Mouse (Mus musculus) neural tube, embryonic 11.5 days (tissue): ENCODE measurements around the gene Npw. TPM values are rescaled to one million over a fixed set of nuclear protein-coding genes. Genes with fewer than 3 reads are reported as not detected.
A peak's percentile ranks its signal among the peaks of the same experiment; 100 is the strongest.
"Not testable (repeated sequence)": the region's sequence is repeated elsewhere in the genome, so short reads cannot be mapped to it uniquely, and the experiment has no call there.

ENCODE experiments used
- ATAC-seq: fragments of 200-750 bp; cut with Nextera tagmentation; 2 replicates; pipeline ENCODE4 v1.8.0; 2017; ENCODE audit warnings: moderate number of reproducible peaks, mild to moderate bottlenecking, moderate TSS enrichment, moderate library complexity; ENCODE audit not compliant: insufficient read depth, low FRiP score, low TSS enrichment
- DNase-seq: peaks from one replicate; pipeline ENCODE4 v3.0.0-alpha.2; 2015; ENCODE audit warnings: low spot score
- H3K27ac ChIP-seq: fragments of 300-500 bp; sonication (generic); 2 replicates; pipeline ENCODE4 v1.5.1; 2014; ENCODE audit warnings: low read depth, mild to moderate bottlenecking, low read length
- H3K27me3 ChIP-seq: fragments of 300-500 bp; sonication (generic); 2 replicates; pipeline ENCODE4 v1.6.1; 2014; ENCODE audit warnings: mild to moderate bottlenecking, low read length, mixed read lengths; ENCODE audit not compliant: control insufficient read depth, insufficient read depth
- H3K36me3 ChIP-seq: fragments of 300-500 bp; sonication (generic); 2 replicates; pipeline ENCODE4 v1.6.1; 2014; ENCODE audit warnings: mild to moderate bottlenecking, low read length, moderate library complexity, mixed read lengths; ENCODE audit not compliant: control insufficient read depth, insufficient read depth
- H3K4me1 ChIP-seq: fragments of 300-500 bp; sonication (generic); 2 replicates; pipeline ENCODE4 v1.6.1; 2014; ENCODE audit warnings: low read length, mixed read lengths; ENCODE audit not compliant: control insufficient read depth, insufficient read depth
- H3K4me2 ChIP-seq: fragments of 300-500 bp; sonication (generic); 2 replicates; pipeline ENCODE4 v1.6.1; 2014; ENCODE audit warnings: low read depth, mild to moderate bottlenecking, moderate library complexity
- H3K4me3 ChIP-seq: fragments of 300-500 bp; sonication (generic); 2 replicates; pipeline ENCODE4 v1.5.1; 2014; ENCODE audit warnings: low read depth, low read length
- H3K9ac ChIP-seq: fragments of 300-500 bp; sonication (generic); 2 replicates; pipeline ENCODE4 v1.6.1; 2014; ENCODE audit warnings: mild to moderate bottlenecking, low read length
- H3K9me3 ChIP-seq: fragments of 300-500 bp; sonication (generic); 2 replicates; pipeline ENCODE4 v1.6.1; 2016; ENCODE audit warnings: low read length; ENCODE audit not compliant: control insufficient read depth
- WGBS: fragments of 180-500 bp; shearing (Covaris S2); extraction: QIAGEN DNeasy Blood & Tissue Kit; methylation state at CpG from one replicate; pipeline ENCODE4 v1.1.7; 2014; 5-methylcytosine and 5-hydroxymethylcytosine counted together
- polyA plus RNA-seq: library from polyadenylated mRNA; unstranded; fragments of >200 nt; fragmentation: Nextera tagmentation; extraction: Ambion mirVana; gene quantifications from 2 replicates; pipeline ENCODE4 v1.2.1, GENCODE M21; 2014

Gene Npw
- polyA plus RNA-seq, 1 experiment from 2014 or later: not detected

DNA sequence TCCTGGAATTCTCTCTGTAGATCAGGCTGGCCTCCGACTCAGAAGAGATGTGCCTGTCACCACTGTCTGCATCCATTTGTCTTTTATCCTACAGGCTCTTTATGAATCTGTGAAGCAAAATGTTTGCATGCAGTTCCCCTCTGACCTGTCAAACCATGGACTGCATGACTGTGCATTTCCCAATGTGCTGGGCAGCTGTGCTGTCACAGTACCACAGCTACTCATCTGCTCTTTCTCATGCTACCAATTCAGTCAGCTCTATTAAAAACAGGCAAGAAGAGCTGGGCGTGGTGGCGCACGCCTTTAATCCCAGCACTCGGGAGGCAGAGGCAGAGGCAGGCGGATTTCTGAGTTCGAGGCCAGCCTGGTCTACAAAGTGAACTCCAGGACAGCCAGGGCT is 8.8 kb upstream of the Npw start:
- not testable (repeated sequence) for H3K36me3 ChIP-seq, H3K4me3 ChIP-seq, H3K27me3 ChIP-seq, H3K9ac ChIP-seq, H3K27ac ChIP-seq, DNase-seq, H3K9me3 ChIP-seq, ATAC-seq, H3K4me2 ChIP-seq
- WGBS: 73% methylated on average over 7 of the region's 7 CpGs
- peaks cover 22% of the 10 kb centered on the region for H3K4me1 ChIP-seq

DNA sequence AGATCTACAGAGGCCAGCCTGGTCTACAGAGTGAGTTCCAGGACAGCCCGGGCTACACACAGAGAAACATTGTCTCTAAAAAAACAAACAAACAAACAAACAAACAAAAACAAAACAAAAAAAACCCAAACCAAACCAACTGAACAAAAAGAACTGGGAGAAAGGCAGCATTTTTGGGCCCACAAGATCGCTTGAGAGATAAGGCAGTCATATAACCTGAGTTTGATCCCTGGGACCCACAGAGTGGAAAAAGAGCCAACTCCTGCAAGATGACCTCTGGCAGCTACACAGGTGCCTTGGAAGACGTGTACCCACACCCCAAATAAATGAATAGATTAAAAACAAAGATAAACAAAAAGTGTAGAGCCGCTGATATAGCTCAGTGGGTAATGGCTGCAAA is 3.3 kb downstream of the Npw start:
- Histone ChIP-seq H3K27ac (no peak overlapping the region), H3K27me3 (peaks cover 42% of the 10 kb centered on the region), H3K9me3 (no peaks in the 10 kb centered on the region), H3K9ac (no peak overlapping the region), H3K36me3 (no peaks in the 10 kb centered on the region), H3K4me3 (no peak overlapping the region), H3K4me2 (no peak overlapping the region), H3K4me1 (peaks cover 5% of the 10 kb centered on the region)
- DNase-seq (no peak), ATAC-seq (no peak)
- 79% methylated on average over 4 of the region's 4 CpGs for WGBS

DNA sequence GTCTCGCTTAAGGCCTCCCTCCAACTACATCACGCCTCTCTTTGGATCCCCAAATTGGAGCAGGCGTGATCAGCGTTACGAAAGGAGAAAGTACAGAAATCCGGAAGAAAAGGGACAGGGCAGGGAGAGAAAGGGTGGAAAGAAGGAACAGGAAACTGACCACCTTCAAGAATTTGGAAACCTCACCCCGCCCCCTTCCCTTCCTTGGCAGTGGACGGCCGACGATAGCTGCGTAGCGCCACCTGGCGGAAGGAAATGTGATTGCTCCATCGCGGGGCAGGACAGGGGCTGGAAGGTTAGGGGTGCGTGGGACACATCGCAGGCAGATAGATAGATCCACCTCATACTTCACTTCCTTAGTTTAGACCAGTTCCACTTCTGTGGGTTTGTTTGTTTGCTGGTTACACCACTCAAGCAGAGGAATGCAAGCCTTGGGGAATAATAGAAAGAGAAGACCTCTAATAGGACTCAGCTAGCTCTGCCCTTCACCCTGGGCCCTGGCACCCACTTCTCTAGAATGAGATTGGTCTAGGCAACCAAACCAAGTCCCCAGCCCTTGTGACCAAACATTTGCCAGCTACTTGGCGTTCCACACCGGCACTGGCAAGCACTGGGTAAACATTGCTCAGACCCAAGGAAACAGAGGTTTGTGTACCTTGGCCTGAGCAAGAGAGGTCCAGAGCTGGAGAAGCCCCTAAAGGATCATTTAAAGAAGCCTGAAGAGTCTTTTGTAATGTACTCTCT is 4.1 kb downstream of the Npw start:
- H3K36me3 ChIP-seq: no peaks in the 10 kb centered on the region
- 4% methylated on average over 19 of the region's 19 CpGs for WGBS
- H3K4me1 ChIP-seq: peaks cover 7% of the 10 kb centered on the region
- no peak overlapping the region for H3K27ac ChIP-seq
- H3K4me2 ChIP-seq: peak overlapping the region; percentile 37
- no peaks in the 10 kb centered on the region for H3K9me3 ChIP-seq
- no peak overlapping the region; the same call in 1 of the 2 replicates for H3K9ac ChIP-seq
- DNase-seq: peak; percentile 86
- H3K27me3 ChIP-seq: peaks cover 36% of the 10 kb centered on the region
- peak; percentile 61; the same call in 1 of the 2 replicates for ATAC-seq
- H3K4me3 ChIP-seq: no peak overlapping the region

DNA sequence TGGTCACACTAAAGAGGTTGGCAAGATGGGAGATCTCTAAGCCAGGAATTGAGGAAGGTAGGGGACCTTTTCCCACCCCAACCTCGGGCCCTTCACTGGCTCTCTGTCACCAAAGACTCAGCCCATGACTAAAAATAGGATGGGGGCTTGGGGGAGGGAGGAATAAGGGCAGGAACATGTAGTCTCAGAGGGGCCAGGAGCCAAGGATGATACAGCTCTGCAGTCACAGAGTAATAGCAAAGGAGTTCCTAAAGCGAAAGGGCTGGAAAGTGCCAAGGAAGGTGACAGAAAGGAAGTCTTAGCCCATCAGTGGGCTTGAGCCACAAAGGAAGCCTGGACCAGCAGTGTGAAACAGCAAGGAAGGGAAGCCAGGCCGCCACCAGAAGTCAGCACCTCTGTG is 6.4 kb downstream of the Npw start:
- H3K27me3 ChIP-seq: peaks cover 21% of the 10 kb centered on the region
- no peak overlapping the region for H3K4me2 ChIP-seq
- 71% methylated on average over 3 of the region's 3 CpGs for WGBS
- peaks cover 7% of the 10 kb centered on the region for H3K4me1 ChIP-seq
- no peak overlapping the region for H3K9ac ChIP-seq
- H3K4me3 ChIP-seq: no peak overlapping the region
- ATAC-seq: no peak
- no peak overlapping the region for H3K27ac ChIP-seq
- no peak for DNase-seq
- H3K9me3 ChIP-seq: no peaks in the 10 kb centered on the region
- H3K36me3 ChIP-seq: no peaks in the 10 kb centered on the region

DNA sequence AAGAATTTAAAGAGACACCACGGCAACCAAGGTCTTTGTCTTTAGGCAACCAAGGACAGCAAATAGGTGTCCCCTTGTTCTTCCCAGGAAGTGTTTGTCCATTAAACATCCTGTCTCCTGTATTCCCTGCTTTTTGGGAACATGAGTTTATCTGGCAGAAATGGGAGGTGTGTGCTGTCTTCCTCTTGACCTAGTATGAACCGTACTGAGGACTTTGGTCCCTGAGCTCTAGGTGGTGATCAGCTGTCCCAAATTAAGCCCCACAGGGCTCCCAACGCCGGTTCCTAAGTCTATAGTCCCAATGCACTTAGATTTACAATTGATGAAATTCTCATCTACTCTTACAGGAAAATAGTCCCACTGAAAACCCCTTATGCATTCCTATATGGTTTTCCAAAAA is 7.5 kb downstream of the Npw start:
- Histone ChIP-seq H3K27ac (no peak overlapping the region), H3K4me2 (peak overlapping the region; percentile 89; the same call in 1 of the 2 replicates), H3K9me3 (no peaks in the 10 kb centered on the region), H3K4me1 (peaks cover 7% of the 10 kb centered on the region), H3K9ac (no peak overlapping the region), H3K27me3 (peaks cover 16% of the 10 kb centered on the region; the same call in 1 of the 2 replicates), H3K4me3 (no peak overlapping the region; the same call in 1 of the 2 replicates), H3K36me3 (no peaks in the 10 kb centered on the region)
- DNase-seq (no peak), ATAC-seq (no peak)
- 76% methylated on average over 4 of the region's 4 CpGs for WGBS

DNA sequence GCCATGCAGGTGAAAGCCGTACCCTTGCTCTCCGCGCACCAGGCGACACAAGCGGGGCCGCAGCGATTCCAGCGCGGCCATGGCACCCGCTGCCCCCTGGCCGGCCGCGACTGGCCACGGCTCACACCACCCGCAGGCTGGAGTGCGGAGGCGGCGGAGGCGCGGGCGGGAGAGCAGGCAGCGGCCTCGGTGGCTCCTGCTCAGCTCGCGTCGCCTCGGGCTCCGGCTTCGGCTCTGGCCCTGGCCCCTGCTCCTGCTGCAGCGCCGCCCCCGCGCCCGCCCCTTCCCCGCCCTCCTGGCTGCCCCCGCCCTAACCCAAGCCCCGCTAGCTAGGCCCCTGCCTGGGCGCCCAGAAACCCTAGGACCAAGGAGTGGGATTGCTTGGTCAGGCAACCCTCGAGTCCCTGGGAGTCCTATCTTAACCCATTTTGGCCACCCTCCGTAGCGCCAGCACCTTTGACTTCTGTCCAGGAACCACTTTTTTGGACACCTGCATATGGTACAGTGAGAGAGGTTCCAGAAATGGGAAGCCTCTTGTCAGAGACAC is 8.1 kb downstream of the Npw start, which contains the start of gene Slc9a3r2:
Slc9a3r2 (minus strand) TSS at position 258 of the 547 bp plus-strand sequence.
- Histone ChIP-seq H3K4me3 (peak within 1 kb of the TSS; percentile 50), H3K4me1 (peaks cover 7% of the 10 kb centered on the region), H3K4me2 (peak within 1 kb of the TSS; percentile 89), H3K27me3 (peaks cover 16% of the 10 kb centered on the region; the same call in 1 of the 2 replicates), H3K36me3 (no peaks in the 10 kb centered on the region), H3K27ac (no peak within 1 kb of the TSS), H3K9me3 (no peaks in the 10 kb centered on the region), H3K9ac (peak within 1 kb of the TSS; percentile 68)
- DNase-seq: peak; percentile 65
- 0 out of 2 replicates have a peak, but pooled peaks have one; percentile 61 for ATAC-seq
- WGBS: under 1% methylated on average over 31 of the region's 41 CpGs

DNA sequence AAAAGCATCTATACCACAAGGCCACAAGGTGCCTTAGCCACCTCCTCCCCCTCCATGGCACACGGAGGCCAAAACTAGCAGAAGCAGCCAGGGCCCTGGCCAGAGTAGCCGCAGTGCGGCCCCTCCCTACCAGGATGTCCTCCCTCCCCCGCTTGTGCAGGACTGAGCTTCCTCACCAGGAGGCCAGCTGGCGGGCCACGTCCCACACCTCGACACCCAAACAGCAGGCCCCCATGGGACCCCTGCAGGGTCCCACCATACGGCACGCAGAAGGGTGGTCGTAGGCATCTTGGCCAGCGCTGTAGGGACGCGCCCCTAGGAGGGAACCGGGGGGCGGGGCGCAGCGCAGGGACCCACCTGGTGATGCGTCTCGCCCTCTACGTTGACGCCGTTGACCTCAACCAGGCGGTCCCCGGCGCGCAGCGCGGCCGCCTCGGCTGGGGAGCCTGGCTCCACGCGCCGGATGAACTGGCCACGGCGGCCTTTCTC is 8.6 kb downstream of the Npw start:
- H3K36me3 ChIP-seq: no peaks in the 10 kb centered on the region
- H3K27me3 ChIP-seq: peaks cover 16% of the 10 kb centered on the region; the same call in 1 of the 2 replicates
- H3K9ac ChIP-seq: peak overlapping the region; percentile 68
- DNase-seq (peak; percentile 52), ATAC-seq (no peak)
- 0% methylated on average over 35 of the region's 35 CpGs for WGBS
- H3K4me3 ChIP-seq: peak overlapping the region; percentile 50
- H3K27ac ChIP-seq: no peak overlapping the region
- peak overlapping the region; percentile 89 for H3K4me2 ChIP-seq
- H3K4me1 ChIP-seq: peaks cover 7% of the 10 kb centered on the region
- H3K9me3 ChIP-seq: no peaks in the 10 kb centered on the region

DNA sequence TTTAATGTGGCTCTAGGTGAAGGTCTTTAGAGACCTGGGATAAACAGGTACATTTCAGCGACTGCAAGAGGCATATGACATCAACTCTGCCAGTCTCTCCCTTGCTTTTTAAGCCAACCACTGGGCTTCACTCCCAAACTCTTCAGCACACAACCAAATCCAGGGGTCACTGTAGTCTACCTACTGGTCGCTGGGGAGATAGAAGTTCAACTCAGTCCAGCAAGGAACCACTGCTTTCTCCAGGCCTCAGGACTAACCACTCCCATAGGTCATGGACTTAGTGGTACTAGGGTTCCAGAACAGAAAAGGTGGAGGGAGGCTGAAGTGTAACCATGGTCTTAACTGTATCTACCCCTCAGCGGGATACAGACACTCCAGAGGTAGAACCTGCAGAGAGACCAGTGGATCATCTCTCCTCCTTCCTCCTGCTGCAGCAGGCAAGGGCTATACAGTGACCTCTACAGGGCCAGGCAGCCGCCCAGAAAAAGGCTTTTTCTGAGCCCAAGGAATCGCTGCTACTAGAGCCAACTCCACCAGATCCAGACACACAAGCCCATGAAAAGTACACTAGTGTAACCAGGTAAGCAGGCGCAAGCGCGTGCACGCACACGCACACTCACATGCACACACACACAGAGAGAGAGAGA is 9.4 kb downstream of the Npw start:
- no peaks in the 10 kb centered on the region for H3K36me3 ChIP-seq
- H3K27me3 ChIP-seq: peaks cover 16% of the 10 kb centered on the region; the same call in 1 of the 2 replicates
- DNase-seq (no peak), ATAC-seq (no peak)
- H3K9ac ChIP-seq: no peak overlapping the region
- no peak overlapping the region for H3K27ac ChIP-seq
- peaks cover 7% of the 10 kb centered on the region for H3K4me1 ChIP-seq
- H3K9me3 ChIP-seq: no peaks in the 10 kb centered on the region
- 71% methylated on average over 10 of the region's 10 CpGs for WGBS
- H3K4me3 ChIP-seq: no peak overlapping the region
- peak overlapping the region; percentile 89; the same call in 1 of the 2 replicates for H3K4me2 ChIP-seq
